8 mouse cellular contexts compared by ENCODE assay signal in genomic region chr11:95414536-95415161, GRCm38 (mm10). TPM values are rescaled to one million over a fixed set of nuclear protein-coding genes. Genes with fewer than 3 reads are reported as not detected.
DNase-seq lines count a peak whose midpoint lies in the region; ATAC-seq and TF ChIP-seq lines count a peak whose summit lies in the region.

No protein-coding gene starts in this region.

- H3K9me3 ChIP-seq in MEL (replicated peaks; ENCODE audit: insufficient read depth, low read length): no peaks in the 10 kb centered on the region
- no peaks in the 10 kb centered on the region for H3K9me3 ChIP-seq in forebrain, embryonic 16.5 days (ENCODE audit: control insufficient read depth, low read length)
- H3K9me3 ChIP-seq in neural tube, embryonic 14.5 days (ENCODE audit: control insufficient read depth, low read length): no peaks in the 10 kb centered on the region

- ATAC-seq in forebrain, embryonic 16.5 days: peak; percentile 90
- ATAC-seq in neural tube, embryonic 14.5 days (ENCODE audit: low read depth): peak; percentile 90

- TF ChIP-seq POLR2A in MEL (IDR thresholded peaks at IDR 0.05; ENCODE audit: control insufficient read depth in 1 of 2, insufficient read depth in 1 of 2, low read depth in 1 of 2, low read length in 2 of 2, poor library complexity in 1 of 2): peak; percentile 44 to 96; a peak in 2 of 4 replicates
- TF ChIP-seq POLR2A in testis, adult 2 months (IDR thresholded peaks at IDR 0.05; ENCODE audit: control insufficient read depth, low read depth, low read length): peak; percentile 48; the same call in 1 of the 2 replicates

- no peak; a peak in 1 of 4 replicates for TF ChIP-seq EP300 in MEL (IDR thresholded peaks at IDR 0.05; ENCODE audit: low read depth in 1 of 2, low read length in 2 of 2)

- DNase-seq in MEL (ENCODE audit: low read depth, low spot score): peak; percentile 99
- peak; percentile 93 to 95 for DNase-seq in cerebellum, adult 18-20 months
- DNase-seq in heart, postnatal 36 days: peak; percentile 91 to 96
- DNase-seq in layer of hippocampus, adult 18-20 months (ENCODE audit: low spot score in 2 of 2): peak; percentile 94 to 95
- DNase-seq in lung, adult 18-20 months: peak; percentile 96 to 98

- 0% methylated on average over 28 of the region's 28 CpGs for WGBS in forebrain, embryonic 16.5 days
- WGBS in neural tube, embryonic 14.5 days: under 1% methylated on average over 28 of the region's 28 CpGs

- peak overlapping the region; percentile 71 to 85 for H3K4me3 ChIP-seq in MEL (ENCODE audit: control insufficient read depth in 1 of 2, insufficient read depth in 1 of 2, low read depth in 2 of 2, low read length in 2 of 2)
- peak overlapping the region; percentile 72 for H3K4me3 ChIP-seq in forebrain, embryonic 16.5 days (replicated peaks; ENCODE audit: low read length)
- peak overlapping the region; percentile 47 for H3K4me3 ChIP-seq in neural tube, embryonic 14.5 days (ENCODE audit: low read depth, low read length)
- H3K4me3 ChIP-seq in testis, adult 2 months (ENCODE audit: control insufficient read depth, low read depth, low read length): peak overlapping the region; percentile 93

- peaks cover 18 to 19% of the 10 kb centered on the region in 2 experiments for H3K4me1 ChIP-seq in MEL (ENCODE audit: control insufficient read depth in 1 of 2, insufficient read depth in 2 of 2, low read length in 2 of 2)
- peaks cover 25% of the 10 kb centered on the region for H3K4me1 ChIP-seq in forebrain, embryonic 16.5 days (replicated peaks; ENCODE audit: control insufficient read depth, insufficient read depth, low read length)
- peaks cover 17% of the 10 kb centered on the region for H3K4me1 ChIP-seq in neural tube, embryonic 14.5 days (ENCODE audit: control insufficient read depth, insufficient read depth, low read length)
- H3K4me1 ChIP-seq in testis, adult 2 months (ENCODE audit: control insufficient read depth, insufficient read depth, low read length): peaks cover 4% of the 10 kb centered on the region; the same call in 1 of the 2 replicates

- peak overlapping the region; percentile 74 for H3K9ac ChIP-seq in MEL (ENCODE audit: control insufficient read depth, low read depth, low read length, poor library complexity, severe bottlenecking)
- H3K9ac ChIP-seq in forebrain, embryonic 16.5 days (replicated peaks; ENCODE audit: low read depth, low read length): peak overlapping the region; percentile 75
- peak overlapping the region; percentile 70 for H3K9ac ChIP-seq in neural tube, embryonic 14.5 days (replicated peaks; ENCODE audit: low read depth, low read length)

- H3K4me2 ChIP-seq in forebrain, embryonic 16.5 days (ENCODE audit: low read length): peak overlapping the region; percentile 83
- H3K4me2 ChIP-seq in neural tube, embryonic 14.5 days (ENCODE audit: low read depth, low read length): peak overlapping the region; percentile 68

- peak in 2 of 3 experiments; percentile 6 to 12; a peak in 2 of 6 replicates for TF ChIP-seq CTCF in MEL (IDR thresholded peaks at IDR 0.05 in 2 of 3, conservative IDR thresholded peaks at IDR 0.05 in 1 of 3; ENCODE audit: control insufficient read depth in 1 of 3, insufficient read depth in 1 of 3, low read depth in 2 of 3, low read length in 3 of 3, poor library complexity in 1 of 3, severe bottlenecking in 1 of 3)
- no peak for TF ChIP-seq CTCF in testis, adult 2 months (IDR thresholded peaks at IDR 0.05; ENCODE audit: control insufficient read depth, insufficient read depth, insufficient replicate concordance, low read depth, low read length)

- intact Hi-C loops in heart, postnatal 36 days (cut with DNase I): no loop called here

- peaks cover 7 to 33% of the 10 kb centered on the region in 2 experiments; a peak in 3 of 4 replicates for H3K36me3 ChIP-seq in MEL (ENCODE audit: control insufficient read depth in 1 of 2, insufficient read depth in 2 of 2, low read length in 2 of 2)
- H3K36me3 ChIP-seq in forebrain, embryonic 16.5 days (ENCODE audit: control insufficient read depth, insufficient read depth): 0 out of 2 replicates have a peak, but pooled peaks cover 2% of the 10 kb centered on the region
- H3K36me3 ChIP-seq in neural tube, embryonic 14.5 days (ENCODE audit: control insufficient read depth, insufficient read depth, low read length): no peaks in the 10 kb centered on the region
- H3K36me3 ChIP-seq in testis, adult 2 months (ENCODE audit: control insufficient read depth, insufficient read depth, low read length): no peaks in the 10 kb centered on the region

- TF ChIP-seq RAD21 in MEL (IDR thresholded peaks at IDR 0.05; ENCODE audit: low read depth, low read length): no peak

- peak overlapping the region; percentile 92 for H3K27ac ChIP-seq in MEL (ENCODE audit: control insufficient read depth, low read depth, low read length)
- H3K27ac ChIP-seq in forebrain, embryonic 16.5 days (ENCODE audit: low read length): peak overlapping the region; percentile 96
- H3K27ac ChIP-seq in neural tube, embryonic 14.5 days (ENCODE audit: low read depth, low read length): peak overlapping the region; percentile 91
- peak overlapping the region; percentile 97 for H3K27ac ChIP-seq in testis, adult 2 months (ENCODE audit: control insufficient read depth, insufficient read depth, low read depth, low read length)

- peaks cover 28% of the 10 kb centered on the region for H3K79me2 ChIP-seq in MEL (ENCODE audit: control insufficient read depth, insufficient read depth, low read length, poor library complexity)

- no peaks in the 10 kb centered on the region for H3K27me3 ChIP-seq in MEL (ENCODE audit: control insufficient read depth in 1 of 2, insufficient read depth in 2 of 2, low read length in 2 of 2)
- no peaks in the 10 kb centered on the region for H3K27me3 ChIP-seq in forebrain, embryonic 16.5 days (replicated peaks; ENCODE audit: control insufficient read depth, insufficient read depth, low read length)
- no peaks in the 10 kb centered on the region for H3K27me3 ChIP-seq in neural tube, embryonic 14.5 days (ENCODE audit: control insufficient read depth, insufficient read depth, low read length)
- no peaks in the 10 kb centered on the region for H3K27me3 ChIP-seq in testis, adult 2 months (ENCODE audit: control insufficient read depth, insufficient read depth, low read length)

TF ChIP-seq in MEL, 35 proteins besides CTCF, POLR2A, EP300 and RAD21 (continues in another document):
- TF ChIP-seq MAZ (IDR thresholded peaks at IDR 0.05; ENCODE audit: low read depth, low read length): no peak; the same call in 1 of the 2 replicates
- peak; percentile 82; the same call in 1 of the 2 replicates for TF ChIP-seq POLR2AphosphoS5 (IDR thresholded peaks at IDR 0.05; ENCODE audit: borderline replicate concordance, low read depth, low read length)
- peak; percentile 90 for TF ChIP-seq MXI1 (IDR thresholded peaks at IDR 0.05; ENCODE audit: low read depth, low read length)
- peak; percentile 95 for TF ChIP-seq ZMIZ1 (IDR thresholded peaks at IDR 0.05; ENCODE audit: low read depth, low read length)
- no peak for TF ChIP-seq MYB (IDR thresholded peaks at IDR 0.05; ENCODE audit: low read depth, low read length)
- peak; percentile 27; the same call in 1 of the 2 replicates for TF ChIP-seq GATA1 (IDR thresholded peaks at IDR 0.05; ENCODE audit: low read depth, low read length)
- TF ChIP-seq MYC (IDR thresholded peaks at IDR 0.05; ENCODE audit: low read depth, low read length): peak; percentile 91
- TF ChIP-seq MAX (IDR thresholded peaks at IDR 0.05; ENCODE audit: low read length): peak; percentile 77; the same call in 1 of the 2 replicates
- TF ChIP-seq SMC3 (IDR thresholded peaks at IDR 0.05; ENCODE audit: low read depth, low read length): no peak
- TF ChIP-seq UBTF (IDR thresholded peaks at IDR 0.05; ENCODE audit: borderline replicate concordance, insufficient read depth, low read depth, low read length): no peak
- peak; percentile 46; the same call in 1 of the 2 replicates for TF ChIP-seq CHD2 (IDR thresholded peaks at IDR 0.05; ENCODE audit: low read length)
- peak; percentile 80 for TF ChIP-seq POLR2AphosphoS2 (IDR thresholded peaks at IDR 0.05; ENCODE audit: low read length)
- peak; percentile 88 for TF ChIP-seq TBP (IDR thresholded peaks at IDR 0.05; ENCODE audit: low read depth, low read length)
- TF ChIP-seq NELFE (IDR thresholded peaks at IDR 0.05; ENCODE audit: low read depth, low read length): peak; percentile 93
- peak; percentile 32; the same call in 1 of the 2 replicates for TF ChIP-seq USF1 (IDR thresholded peaks at IDR 0.05; ENCODE audit: low read depth, low read length)
- TF ChIP-seq SIN3A (IDR thresholded peaks at IDR 0.05; ENCODE audit: low read length): peak; percentile 82
- peak; percentile 85 for TF ChIP-seq E2F4 (IDR thresholded peaks at IDR 0.05; ENCODE audit: borderline replicate concordance, low read depth, low read length)
- no peak for TF ChIP-seq RCOR1 (IDR thresholded peaks at IDR 0.05; ENCODE audit: low read depth, low read length)
- TF ChIP-seq HCFC1 (IDR thresholded peaks at IDR 0.05; ENCODE audit: low read depth, low read length): peak; percentile 69
- peak; percentile 98 for TF ChIP-seq NRF1 (IDR thresholded peaks at IDR 0.05; ENCODE audit: insufficient read depth, low read depth, low read length, poor library complexity, severe bottlenecking)
- peak; percentile 38; the same call in 1 of the 2 replicates for TF ChIP-seq ETS1 (IDR thresholded peaks at IDR 0.05; ENCODE audit: low read depth, low read length)

RNA-seq across cellular contexts. Expression of gene Spop, which starts 0.8 kb away (rescaled TPM):
- 41.5 and 45.7 TPM in 2 replicates for total RNA-seq in MEL (2012; rRNA removed)
- polyA plus RNA-seq in MEL (2012; ENCODE audit: insufficient read depth in 1 of 2, insufficient read length in 2 of 2, low read depth in 1 of 2, low replicate concordance in 2 of 2, missing spikeins in 1 of 2): 10 to 100 TPM in 1 of 2 experiments, not detected in 1; 84.0 TPM
- 252 and 265 TPM in 2 replicates for polyA plus RNA-seq in forebrain, embryonic 16.5 days (2015; fragmentation: Nextera tagmentation; extraction: Ambion mirVana)
- total RNA-seq in heart, postnatal 36 days (2021): 100 to 1,000 TPM; 175 to 193 TPM
- 100 to 1,000 TPM; 174 to 181 TPM for total RNA-seq in layer of hippocampus, adult 18-20 months (2021)
- polyA plus RNA-seq in neural tube, embryonic 14.5 days (2014; fragmentation: Nextera tagmentation; extraction: Ambion mirVana): 166 and 198 TPM in 2 replicates
- 17.9 and 19.6 TPM in 2 replicates for polyA plus RNA-seq in testis, adult 2 months (2012; rRNA removed)

RNA-seq across cellular contexts. Expression of gene Slc35b1, which starts 30.2 kb away (rescaled TPM):
- total RNA-seq in MEL (2012; rRNA removed): 51.8 and 59.1 TPM in 2 replicates
- 10 to 100 TPM in 1 of 2 experiments, not detected in 1; 82.4 TPM for polyA plus RNA-seq in MEL (2012; ENCODE audit: insufficient read depth in 1 of 2, insufficient read length in 2 of 2, low read depth in 1 of 2, low replicate concordance in 2 of 2, missing spikeins in 1 of 2)
- 152 and 154 TPM in 2 replicates for polyA plus RNA-seq in forebrain, embryonic 16.5 days (2015; fragmentation: Nextera tagmentation; extraction: Ambion mirVana)
- 10 to 100 TPM; 35.7 to 37.6 TPM for total RNA-seq in heart, postnatal 36 days (2021)
- total RNA-seq in layer of hippocampus, adult 18-20 months (2021): 10 to 100 TPM; 58.5 to 68.8 TPM
- polyA plus RNA-seq in neural tube, embryonic 14.5 days (2014; fragmentation: Nextera tagmentation; extraction: Ambion mirVana): 155 and 163 TPM in 2 replicates
- polyA plus RNA-seq in testis, adult 2 months (2012; rRNA removed): 45.4 and 48.5 TPM in 2 replicates

Comparison
In these comparisons a context has a peak if more than half of its experiments do, and no peak if none do; other contexts are left out.
1. Peak in every context shown above with its lines: DNase-seq, ATAC-seq, H3K4me3 ChIP-seq and H3K27ac ChIP-seq.